Comparison of ENCODE assay signal across 8 mouse cellular contexts in the genomic region with DNA sequence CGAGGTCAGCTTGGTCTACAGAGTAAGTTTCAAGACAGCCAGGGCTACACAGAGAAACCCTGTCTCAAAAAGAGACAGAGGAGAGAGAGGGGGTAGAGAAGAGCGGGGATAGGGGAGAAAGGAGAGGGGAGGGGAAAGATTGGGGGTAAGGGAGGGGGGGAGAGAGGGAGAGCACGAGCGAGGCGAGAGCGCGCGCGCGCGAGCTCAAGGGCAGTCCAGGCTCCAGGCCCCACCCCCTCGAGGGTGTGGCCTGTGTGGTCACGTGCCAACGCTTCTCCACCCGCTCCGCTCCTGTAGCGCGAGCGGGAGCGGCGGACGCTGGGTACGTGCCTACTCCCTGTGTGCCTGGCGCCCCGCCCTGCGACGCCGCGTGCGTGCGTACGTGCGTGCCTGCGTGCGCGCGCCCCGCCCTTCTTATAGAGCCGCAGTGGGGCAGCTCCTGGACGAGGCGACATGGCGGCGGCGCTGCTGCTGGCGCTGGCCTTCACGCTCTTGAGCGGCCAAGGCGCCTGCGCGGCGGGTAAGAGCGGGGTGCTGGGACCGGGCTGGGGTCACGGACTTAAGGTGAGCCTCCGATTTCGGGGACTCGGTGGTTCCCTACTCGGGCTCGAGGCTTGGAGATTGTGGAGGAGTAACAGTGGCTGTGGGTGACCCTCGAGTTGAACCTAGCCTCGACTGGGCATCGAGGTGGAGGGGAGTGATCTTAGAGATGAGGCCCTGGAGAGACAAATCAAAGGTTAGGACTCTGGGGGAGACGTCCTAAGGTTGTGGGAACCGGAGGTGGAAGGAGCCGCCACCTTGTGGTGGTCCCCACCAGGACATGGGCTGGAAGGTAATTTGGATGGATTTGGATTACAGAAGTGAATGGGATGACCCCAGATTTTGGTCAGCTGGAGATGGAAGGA. TPM values are rescaled to one million over a fixed set of nuclear protein-coding genes. Genes with fewer than 3 reads are reported as not detected.
A peak's percentile ranks its signal among the peaks of the same experiment; 100 is the strongest.
DNase-seq lines count a peak whose midpoint lies in the region; ATAC-seq lines count a peak whose summit lies in the region.

A gene (plus strand): TSS at position 427 of the 905 bp plus-strand sequence.

- H3K4me1 ChIP-seq in megakaryocyte, embryonic 14.5 days = peaks cover 60% of the 10 kb centered on the region

- ATAC-seq in common myeloid progenitor, adult 5-6 weeks (replicated peaks; ENCODE audit: low read depth, poor library complexity, severe bottlenecking) = peak; percentile 94

- no peaks in the 10 kb centered on the region for H3K9me3 ChIP-seq in megakaryocyte, embryonic 14.5 days

- peak within 1 kb of the TSS; percentile 98 for H3K4me3 ChIP-seq in megakaryocyte, embryonic 14.5 days (replicated peaks)

- peaks cover 34% of the 10 kb centered on the region for H3K36me3 ChIP-seq in megakaryocyte, embryonic 14.5 days (replicated peaks; ENCODE audit: low read length)

- H3K27me3 ChIP-seq in megakaryocyte, embryonic 14.5 days (replicated peaks) = no peaks in the 10 kb centered on the region

- peak; percentile 100 for DNase-seq in ZHBTc4 (ENCODE audit: low read depth, low spot score)
- peak; percentile 99 to 100 for DNase-seq in gastrocnemius, adult 8-10 months (ENCODE audit: low spot score in 2 of 2)
- peak; percentile 91 for DNase-seq in hindlimb bud, embryonic 11.5 days (ENCODE audit: extremely low spot score, low read depth, low spot score)
- DNase-seq in left cerebral cortex, adult 8-10 months (ENCODE audit: low spot score in 2 of 2) = peak; percentile 96 to 99
- peak; percentile 99 for DNase-seq in right cerebral cortex, postnatal 10 days (ENCODE audit: low spot score in 2 of 2)
- peak; percentile 98 for DNase-seq in urinary bladder, postnatal 25 days (ENCODE audit: low spot score)

RNA-seq across cellular contexts. Expression of the gene that starts here (rescaled TPM):
- total RNA-seq in common myeloid progenitor, adult 5-6 weeks (2017) = 283 and 298 TPM in 2 replicates
- total RNA-seq in gastrocnemius, adult 8-10 months (2022) = 100 to 1,000 TPM; 524 to 920 (median 651) TPM
- 100 to 1,000 TPM; 545 to 609 (median 570) TPM for total RNA-seq in left cerebral cortex, adult 8-10 months (2022)
- 2,144 and 3,272 TPM in 2 replicates for polyA plus RNA-seq in megakaryocyte, embryonic 14.5 days (2012; ENCODE audit: insufficient read depth, low replicate concordance)

Comparison
In these comparisons a context has a peak if more than half of its experiments do, and no peak if none do; other contexts are left out.
1. Peak in every context shown above with its lines: DNase-seq, ATAC-seq and H3K4me3 ChIP-seq.